Mouse (Mus musculus): ENCODE measurements around the gene Hist1h4d. TPM values are rescaled to one million over a fixed set of nuclear protein-coding genes. Genes with fewer than 3 reads are reported as not detected.
"Not testable (repeated sequence)": the region's sequence is repeated elsewhere in the genome, so short reads cannot be mapped to it uniquely, and the experiment has no call there.

Hist1h4d gene
- total RNA-seq, 2 experiments from 2014 or later, result 88.4 to 95.8 TPM

- DNase-seq; intact Hi-C loops (cut with DNase I; ENCODE audit: low total_unique reads): not testable (repeated sequence)
Measured at GRCm38 (mm10) chr13:23571504-23572217, 9.7 kb upstream of the Hist1h4d start.

DNA sequence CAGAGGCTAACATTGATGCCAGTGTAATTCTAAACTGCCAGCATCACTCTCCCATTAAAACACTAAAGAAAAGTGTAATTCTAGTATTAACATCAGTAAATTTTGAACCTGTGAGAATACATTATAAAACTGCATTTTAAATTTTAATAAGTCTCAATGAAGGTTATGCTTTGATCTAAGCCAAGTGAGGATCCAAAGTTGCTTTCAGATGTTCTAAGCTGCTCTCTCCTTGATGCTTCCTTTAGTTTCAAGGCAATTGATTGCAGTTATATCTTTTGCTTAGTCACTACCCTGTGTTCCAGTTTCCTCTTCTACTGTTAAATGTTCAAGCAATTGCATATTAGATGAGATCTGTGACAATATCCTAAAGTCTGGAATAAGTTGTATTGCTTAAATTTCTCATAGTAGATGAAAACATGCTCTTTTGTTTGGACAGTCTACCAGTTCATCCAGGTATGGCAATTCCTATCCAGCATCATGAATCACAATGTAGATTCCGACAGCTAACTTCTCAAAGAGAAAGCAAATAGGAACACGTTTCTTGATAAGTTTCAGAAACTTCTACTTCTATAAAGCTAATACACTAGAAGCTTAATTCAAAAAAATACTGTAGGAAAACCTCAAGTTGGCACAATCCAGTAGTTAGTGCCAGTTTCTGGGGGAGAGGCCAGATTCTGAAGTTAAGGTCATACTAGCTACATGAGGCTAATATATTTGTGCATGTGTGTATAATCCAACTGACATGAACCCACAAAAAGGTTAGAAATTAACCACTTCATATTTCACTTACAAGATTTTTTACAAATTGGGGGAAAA lies 9.0 kb upstream of the Hist1h4d start:
- intact Hi-C loops (cut with DNase I; ENCODE audit: low total_unique reads), result no loop called here
- no peak for DNase-seq

- intact Hi-C loops (cut with DNase I; ENCODE audit: low total_unique reads); DNase-seq: not testable (repeated sequence)
Measured at GRCm38 (mm10) chr13:23573034-23573897, 8.1 kb upstream of the Hist1h4d start.

DNA sequence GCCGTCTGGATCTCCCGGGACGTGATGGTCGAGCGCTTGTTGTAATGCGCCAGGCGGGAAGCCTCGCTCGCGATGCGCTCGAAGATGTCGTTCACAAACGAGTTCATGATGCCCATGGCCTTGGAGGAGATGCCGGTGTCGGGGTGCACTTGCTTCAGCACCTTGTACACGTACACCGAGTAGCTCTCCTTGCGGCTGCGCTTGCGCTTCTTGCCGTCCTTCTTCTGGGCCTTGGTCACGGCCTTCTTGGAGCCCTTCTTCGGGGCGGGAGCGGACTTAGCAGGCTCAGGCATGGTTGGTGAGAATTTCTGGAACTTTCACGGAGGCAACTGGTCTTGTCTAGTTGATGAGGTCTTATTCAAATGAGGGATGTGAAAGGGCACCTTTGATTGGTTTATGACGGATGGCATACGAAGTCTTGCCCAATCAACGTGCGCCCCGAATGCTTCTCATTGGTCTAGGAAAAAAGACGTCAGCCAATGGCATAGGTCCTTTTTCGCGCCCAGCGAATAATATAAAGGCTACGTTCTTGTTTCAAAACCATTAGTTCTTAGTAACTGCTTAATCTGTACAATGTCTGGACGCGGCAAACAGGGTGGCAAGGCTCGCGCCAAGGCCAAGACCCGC lies 7.4 kb upstream of the Hist1h4d start, which contains the start of the genes Hist1h2bf and Hist1h2ad:
Gene Hist1h2bf (minus strand): TSS at position 299 of the 627 bp plus-strand sequence.
Gene Hist1h2ad (plus strand): TSS at position 484 of the 627 bp plus-strand sequence.
- intact Hi-C loops (cut with DNase I; ENCODE audit: low total_unique reads), result not testable (repeated sequence)
- peak; percentile 86 for DNase-seq

DNA sequence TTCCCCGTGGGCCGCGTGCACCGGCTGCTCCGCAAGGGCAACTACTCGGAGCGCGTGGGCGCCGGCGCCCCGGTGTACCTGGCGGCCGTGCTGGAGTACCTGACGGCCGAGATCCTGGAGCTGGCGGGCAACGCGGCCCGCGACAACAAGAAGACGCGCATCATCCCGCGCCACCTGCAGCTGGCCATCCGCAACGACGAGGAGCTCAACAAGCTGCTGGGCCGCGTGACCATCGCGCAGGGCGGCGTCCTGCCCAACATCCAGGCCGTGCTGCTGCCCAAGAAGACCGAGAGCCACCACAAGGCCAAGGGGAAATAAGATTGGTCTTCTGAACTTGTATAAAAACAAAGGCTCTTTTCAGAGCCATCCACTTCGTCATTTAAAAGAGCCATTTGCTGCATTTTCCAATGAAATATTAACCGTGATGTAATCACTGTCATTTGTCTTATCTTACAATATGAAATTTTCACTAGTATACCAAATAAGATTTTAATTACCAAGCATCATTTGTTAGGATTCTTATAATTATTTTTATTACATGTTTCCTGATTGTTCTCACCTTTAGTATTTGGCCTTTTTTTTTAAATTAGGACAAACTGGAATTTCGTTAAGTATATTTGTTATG lies 6.7 kb upstream of the Hist1h4d start:
- DNase-seq; intact Hi-C loops (cut with DNase I; ENCODE audit: low total_unique reads): not testable (repeated sequence)

DNA sequence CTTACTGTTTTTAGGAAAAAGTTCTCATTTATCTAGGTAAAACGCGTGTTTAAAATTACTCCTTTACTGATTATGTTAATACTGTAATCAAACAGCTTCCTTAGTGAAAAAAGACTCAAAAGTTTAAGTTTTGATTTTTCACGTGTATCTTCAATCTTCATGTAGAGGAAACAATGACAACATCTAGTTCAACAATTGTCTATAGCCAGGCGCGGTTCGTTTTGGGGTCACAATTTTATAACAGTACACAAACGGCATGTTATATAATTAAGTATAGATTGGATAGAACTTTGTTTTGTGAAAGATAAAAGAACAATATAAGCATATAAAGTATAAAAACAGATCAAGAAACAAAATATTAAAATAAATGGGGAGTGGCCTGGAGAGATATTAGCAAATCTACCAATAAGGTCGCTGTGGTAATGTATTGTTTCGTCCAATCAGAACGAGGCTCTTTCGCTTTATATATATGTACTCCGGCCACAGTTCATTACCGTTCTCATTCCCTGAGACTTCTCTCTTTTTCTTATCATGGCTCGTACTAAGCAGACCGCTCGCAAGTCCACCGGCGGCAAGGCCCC lies 6.0 kb upstream of the Hist1h4d start, which contains the start of gene Hist1h3d:
Gene Hist1h3d (plus strand): TSS at position 493 of the 581 bp plus-strand sequence.
- DNase-seq, result no peak
- intact Hi-C loops (cut with DNase I; ENCODE audit: low total_unique reads), result no loop called here

DNA sequence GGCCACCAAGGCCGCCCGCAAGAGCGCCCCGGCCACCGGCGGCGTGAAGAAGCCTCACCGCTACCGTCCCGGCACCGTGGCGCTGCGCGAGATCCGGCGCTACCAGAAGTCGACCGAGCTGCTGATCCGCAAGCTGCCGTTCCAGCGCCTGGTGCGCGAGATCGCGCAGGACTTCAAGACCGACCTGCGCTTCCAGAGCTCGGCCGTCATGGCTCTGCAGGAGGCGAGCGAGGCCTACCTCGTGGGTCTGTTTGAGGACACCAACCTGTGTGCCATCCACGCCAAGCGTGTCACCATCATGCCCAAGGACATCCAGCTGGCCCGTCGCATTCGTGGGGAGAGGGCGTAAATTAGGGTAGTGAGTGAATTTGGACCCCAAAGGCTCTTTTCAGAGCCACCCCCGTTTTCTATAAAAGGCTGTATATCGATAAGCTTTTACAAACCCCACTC lies 5.5 kb upstream of the Hist1h4d start:
- intact Hi-C loops (cut with DNase I; ENCODE audit: low total_unique reads); DNase-seq: not testable (repeated sequence)

GRCm38 (mm10) chr13:23576351-23576881 lies 5.0 kb upstream of the Hist1h4d start:
- DNase-seq, result no peak
- intact Hi-C loops (cut with DNase I; ENCODE audit: low total_unique reads), result no loop called here

- DNase-seq, result no peak
- intact Hi-C loops (cut with DNase I; ENCODE audit: low total_unique reads), result no loop called here
Measured at GRCm38 (mm10) chr13:23576906-23577639, 4.3 kb upstream of the Hist1h4d start.

GRCm38 (mm10) chr13:23577835-23578234 lies 3.6 kb upstream of the Hist1h4d start:
- intact Hi-C loops (cut with DNase I; ENCODE audit: low total_unique reads), result no loop called here

GRCm38 (mm10) chr13:23582219-23583056 lies 1.0 kb downstream of the Hist1h4d start:
- intact Hi-C loops (cut with DNase I; ENCODE audit: low total_unique reads), result no loop called here
- DNase-seq, result no peak

More at GRCm38 (mm10) chr13:23577835-23578234, 3.6 kb upstream of the Hist1h4d start:
- DNase-seq, result no peak

GRCm38 (mm10) chr13:23583387-23584068 lies 2.1 kb downstream of the Hist1h4d start:
- intact Hi-C loops (cut with DNase I; ENCODE audit: low total_unique reads), result no loop called here
- no peak for DNase-seq

GRCm38 (mm10) chr13:23584331-23584730 lies 2.9 kb downstream of the Hist1h4d start:
- no peak for DNase-seq
- intact Hi-C loops (cut with DNase I; ENCODE audit: low total_unique reads), result no loop called here

DNA sequence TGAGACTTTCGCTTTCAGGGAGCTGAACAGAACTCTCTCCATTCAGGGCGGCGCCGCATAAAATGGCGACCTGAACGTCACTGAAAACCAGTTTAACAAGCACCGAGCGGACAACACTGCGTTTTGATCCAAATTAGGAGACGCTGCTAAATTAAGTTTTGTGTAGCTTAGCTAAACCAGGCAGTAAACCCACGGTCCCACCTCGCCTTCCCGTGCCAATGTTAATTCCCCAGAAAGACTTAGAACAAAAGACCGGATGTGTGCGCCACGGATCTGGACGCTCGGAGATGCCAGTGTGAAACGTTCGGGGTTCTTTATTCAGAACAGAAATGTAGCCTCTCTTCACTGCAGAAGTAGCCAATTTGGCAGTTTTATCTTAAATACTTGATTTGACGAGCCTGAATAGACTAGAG lies 3.6 kb downstream of the Hist1h4d start:
- DNase-seq, result peak; percentile 71
- intact Hi-C loops (cut with DNase I; ENCODE audit: low total_unique reads), result no loop called here

GRCm38 (mm10) chr13:23585442-23586098 lies 4.2 kb downstream of the Hist1h4d start:
- intact Hi-C loops (cut with DNase I; ENCODE audit: low total_unique reads), result not testable (repeated sequence)
- peak; percentile 46 for DNase-seq

Measured in gastrocnemius, postnatal 14 days (tissue).